Mouse (Mus musculus) midbrain, embryonic 14.5 days (tissue): ENCODE data around the gene Hnrnpa3. TPM values are rescaled to one million over a fixed set of nuclear protein-coding genes. Genes with fewer than 3 reads are reported as not detected.
A peak's percentile ranks its signal among the peaks of the same experiment; 100 is the strongest.

Experiments used
- ATAC-seq: fragments of 200-750 bp; cut with Nextera tagmentation; 2 replicates; pipeline ENCODE4 v1.8.0; 2017; ENCODE audit warnings: moderate number of reproducible peaks, moderate library complexity; ENCODE audit not compliant: low FRiP score, low TSS enrichment
- DNase-seq: peaks from one replicate; pipeline ENCODE4 v3.0.0-alpha.2; 2015
- H3K27ac ChIP-seq: fragments of 300-500 bp; sonication (generic); replicated peaks from 2 replicates; pipeline ENCODE4 v1.5.1; 2014; ENCODE audit warnings: mild to moderate bottlenecking, low read depth, low read length, moderate library complexity
- H3K27me3 ChIP-seq: fragments of 300-500 bp; sonication (generic); 2 replicates; pipeline ENCODE4 v1.6.1; 2014; ENCODE audit warnings: low read length, control low read depth, mixed read lengths; ENCODE audit not compliant: control insufficient read depth, insufficient read depth
- H3K36me3 ChIP-seq: fragments of 300-500 bp; sonication (generic); 2 replicates; pipeline ENCODE4 v1.6.1; 2014; ENCODE audit warnings: low read length, control low read depth; ENCODE audit not compliant: control insufficient read depth, insufficient read depth
- H3K4me1 ChIP-seq: fragments of 300-500 bp; sonication (generic); 2 replicates; pipeline ENCODE4 v1.6.1; 2014; ENCODE audit warnings: mild to moderate bottlenecking, antibody characterized with exemption, low read length, control low read depth; ENCODE audit not compliant: control insufficient read depth, insufficient read depth
- H3K4me2 ChIP-seq: fragments of 300-500 bp; sonication (generic); 2 replicates; pipeline ENCODE4 v1.6.1; 2014; ENCODE audit warnings: mild to moderate bottlenecking, low read length, moderate library complexity
- H3K4me3 ChIP-seq: fragments of 300-500 bp; sonication (generic); replicated peaks from 2 replicates; pipeline ENCODE4 v1.5.1; 2014; ENCODE audit warnings: low read depth, low read length
- H3K9ac ChIP-seq: fragments of 300-500 bp; sonication (generic); replicated peaks from 2 replicates; pipeline ENCODE4 v1.6.1; 2014; ENCODE audit warnings: mild to moderate bottlenecking, low read length, moderate library complexity
- H3K9me3 ChIP-seq: fragments of 300-500 bp; sonication (generic); 2 replicates; pipeline ENCODE4 v1.6.1; 2016; ENCODE audit warnings: low read length, control low read depth, mixed read lengths; ENCODE audit not compliant: control insufficient read depth
- WGBS: fragments of 180-500 bp; shearing (Covaris S2); extraction: QIAGEN DNeasy Blood & Tissue Kit; methylation state at CpG from one replicate; pipeline ENCODE4 v1.1.7; 2014; 5-methylcytosine and 5-hydroxymethylcytosine counted together
- polyA plus RNA-seq: library from polyadenylated mRNA; unstranded; fragments of >200 nt; fragmentation: Nextera tagmentation; extraction: Ambion mirVana; gene quantifications from 2 replicates; pipeline ENCODE4 v1.2.1, GENCODE M21; 2014

The Hnrnpa3 gene
- polyA plus RNA-seq, 1 experiment from 2014 or later, result 176 TPM

GRCm38 (mm10) chr2:75660255-75660948 lies 1.3 kb downstream of the Hnrnpa3 start:
- H3K27ac ChIP-seq, result peak overlapping the region; percentile 98
- 3% methylated on average over 15 of the region's 15 CpGs for WGBS
- H3K4me1 ChIP-seq, result peaks cover 19% of the 10 kb centered on the region
- no peaks in the 10 kb centered on the region for H3K27me3 ChIP-seq
- ATAC-seq, result no peak
- peaks cover 32% of the 10 kb centered on the region for H3K36me3 ChIP-seq
- H3K9ac ChIP-seq, result peak overlapping the region; percentile 96
- no peak for DNase-seq
- H3K4me3 ChIP-seq, result peak overlapping the region; percentile 88
- no peaks in the 10 kb centered on the region for H3K9me3 ChIP-seq
- H3K4me2 ChIP-seq, result peak overlapping the region; percentile 67

GRCm38 (mm10) chr2:75661106-75661505 lies 2.0 kb downstream of the Hnrnpa3 start:
- peak overlapping the region; percentile 67 for H3K4me2 ChIP-seq
- DNase-seq (no peak), ATAC-seq (no peak)
- H3K4me1 ChIP-seq, result peaks cover 19% of the 10 kb centered on the region
- H3K4me3 ChIP-seq, result peak overlapping the region; percentile 88
- no peak overlapping the region for H3K27ac ChIP-seq
- no peaks in the 10 kb centered on the region for H3K9me3 ChIP-seq
- H3K9ac ChIP-seq, result peak overlapping the region; percentile 96
- peaks cover 32% of the 10 kb centered on the region for H3K36me3 ChIP-seq
- 35% methylated on average over 2 of the region's 2 CpGs for WGBS
- no peaks in the 10 kb centered on the region for H3K27me3 ChIP-seq

GRCm38 (mm10) chr2:75669491-75670445 lies 10.7 kb downstream of the Hnrnpa3 start:
- no peaks in the 10 kb centered on the region for H3K4me1 ChIP-seq
- 44% methylated on average over 14 of the region's 14 CpGs for WGBS
- H3K4me3 ChIP-seq, result no peak overlapping the region
- H3K4me2 ChIP-seq, result no peak overlapping the region
- no peaks in the 10 kb centered on the region for H3K27me3 ChIP-seq
- H3K36me3 ChIP-seq, result peaks cover 4% of the 10 kb centered on the region
- no peaks in the 10 kb centered on the region for H3K9me3 ChIP-seq
- ATAC-seq (no peak), DNase-seq (no peak)
- no peak overlapping the region for H3K27ac ChIP-seq
- no peak overlapping the region for H3K9ac ChIP-seq

GRCm38 (mm10) chr2:75670446-75671336 lies 11.6 kb downstream of the Hnrnpa3 start:
- no peak for ATAC-seq
- DNase-seq, result no peak

GRCm38 (mm10) chr2:75671337-75671660 lies 12.2 kb downstream of the Hnrnpa3 start:
- no peaks in the 10 kb centered on the region for H3K27me3 ChIP-seq
- H3K36me3 ChIP-seq, result 0 out of 2 replicates have a peak, but pooled peaks cover 3% of the 10 kb centered on the region
- no peak overlapping the region for H3K4me2 ChIP-seq
- no peaks in the 10 kb centered on the region for H3K9me3 ChIP-seq
- WGBS, result 85% methylated on average over 2 of the region's 2 CpGs
- H3K4me3 ChIP-seq, result no peak overlapping the region
- ATAC-seq (no peak), DNase-seq (no peak)
- no peak overlapping the region for H3K9ac ChIP-seq
- no peaks in the 10 kb centered on the region for H3K4me1 ChIP-seq
- H3K27ac ChIP-seq, result no peak overlapping the region

More at GRCm38 (mm10) chr2:75670446-75671336, 11.6 kb downstream of the Hnrnpa3 start:
- Histone ChIP-seq H3K9me3 (no peaks in the 10 kb centered on the region), H3K9ac (no peak overlapping the region), H3K27ac (no peak overlapping the region), H3K27me3 (no peaks in the 10 kb centered on the region), H3K4me2 (no peak overlapping the region), H3K4me3 (no peak overlapping the region), H3K4me1 (no peaks in the 10 kb centered on the region), H3K36me3 (0 out of 2 replicates have a peak, but pooled peaks cover 3% of the 10 kb centered on the region)
- 84% methylated on average over 6 of the region's 6 CpGs for WGBS

GRCm38 (mm10) chr2:75672561-75672960 lies 13.5 kb downstream of the Hnrnpa3 start:
- Histone ChIP-seq H3K27me3 (no peaks in the 10 kb centered on the region), H3K4me2 (no peak overlapping the region), H3K9me3 (no peaks in the 10 kb centered on the region), H3K4me3 (no peak overlapping the region), H3K4me1 (no peaks in the 10 kb centered on the region), H3K27ac (no peak overlapping the region), H3K36me3 (0 out of 2 replicates have a peak, but pooled peaks cover 3% of the 10 kb centered on the region), H3K9ac (no peak overlapping the region)
- ATAC-seq, result no peak
- 89% methylated on average over 3 of the region's 3 CpGs for WGBS
- DNase-seq, result no peak

GRCm38 (mm10) chr2:75676567-75676966 lies 17.5 kb downstream of the Hnrnpa3 start:
- H3K9ac ChIP-seq, result no peak overlapping the region
- 0 out of 2 replicates have a peak, but pooled peaks cover 3% of the 10 kb centered on the region for H3K36me3 ChIP-seq
- ATAC-seq (no peak), DNase-seq (no peak)
- H3K4me2 ChIP-seq, result no peak overlapping the region
- H3K4me1 ChIP-seq, result no peaks in the 10 kb centered on the region
- WGBS, result 70% methylated on average over 14 of the region's 14 CpGs
- H3K9me3 ChIP-seq, result no peaks in the 10 kb centered on the region
- 0 out of 2 replicates have a peak overlapping the region, but pooled peaks have one; percentile 26 for H3K27ac ChIP-seq
- no peak overlapping the region for H3K4me3 ChIP-seq
- H3K27me3 ChIP-seq, result no peaks in the 10 kb centered on the region

- Histone ChIP-seq H3K9me3 (no peaks in the 10 kb centered on the region), H3K4me2 (no peak overlapping the region), H3K9ac (no peak overlapping the region), H3K27ac (no peak overlapping the region), H3K36me3 (0 out of 2 replicates have a peak, but pooled peaks cover 1% of the 10 kb centered on the region), H3K27me3 (no peaks in the 10 kb centered on the region), H3K4me3 (no peak overlapping the region), H3K4me1 (no peaks in the 10 kb centered on the region)
- WGBS, result 93% methylated on average over 8 of the region's 8 CpGs
- DNase-seq (no peak), ATAC-seq (no peak)
These were observed 20.9 kb downstream of the Hnrnpa3 start for GRCm38 (mm10) chr2:75679947-75680346.
